Mouse (Mus musculus): ENCODE measurements around the gene D3Ertd254e.

Gene D3Ertd254e

GRCm38 (mm10) chr3:36212758-36213157, 61.9 kb downstream of the D3Ertd254e start:
- no peak for DNase-seq (ENCODE audit: low spot score in 2 of 2)
